Mouse (Mus musculus) liver, embryonic 14.5 days (tissue): ENCODE data around the gene Vmn1r1.

Experiments used
- CTCF ChIP-seq: IDR thresholded peaks from 2 replicates; pipeline ENCODE4 v1.5.1; 2016; ENCODE audit warnings: antibody characterized with exemption, low read depth, control low read depth
- EP300 ChIP-seq: IDR thresholded peaks from 2 replicates; pipeline ENCODE4 v1.6.1; 2016; ENCODE audit warnings: antibody characterized with exemption, low read depth

DNA sequence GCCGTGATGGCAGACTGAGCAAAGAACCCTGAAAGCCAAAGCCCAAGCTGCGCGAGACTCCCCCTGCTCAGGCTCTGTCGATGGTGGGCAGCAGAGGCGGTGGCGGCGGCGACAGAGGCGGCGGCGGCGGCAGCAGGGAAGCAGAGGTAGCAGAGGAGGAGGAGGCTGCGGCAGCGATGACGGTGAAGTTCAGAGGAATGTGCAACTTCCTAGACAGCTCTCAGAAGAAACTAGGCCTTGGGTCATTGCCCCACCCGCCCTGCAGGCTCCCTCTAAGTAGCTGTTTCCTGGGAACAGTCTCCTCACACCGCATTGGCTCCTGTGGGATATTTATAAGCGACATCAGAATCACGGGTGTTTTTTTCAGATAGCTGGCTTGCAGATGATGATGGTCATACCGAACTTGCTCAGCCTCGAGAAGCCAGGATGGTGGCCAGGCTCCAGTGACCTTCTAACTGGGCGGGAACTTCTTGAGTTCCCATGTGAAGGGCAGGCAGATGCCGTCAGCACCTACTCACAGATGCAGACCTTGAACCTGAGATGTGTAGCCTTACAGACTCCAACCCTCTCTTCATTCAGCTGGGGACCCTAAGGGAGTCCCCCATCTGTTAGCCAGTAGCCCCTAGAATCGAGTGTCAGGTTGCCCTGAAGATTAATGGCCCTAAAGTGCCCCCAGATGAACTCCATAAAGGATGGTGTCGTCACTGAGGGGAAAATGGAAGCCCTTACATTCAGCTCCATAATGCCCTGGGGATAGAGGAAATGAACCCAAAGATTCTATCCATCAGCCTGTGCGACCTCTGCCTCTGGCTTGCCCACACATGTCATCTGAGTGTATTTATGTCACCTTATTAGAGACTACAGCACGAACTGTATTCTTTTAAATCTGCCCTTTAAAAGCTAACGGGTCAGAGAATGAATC, 26.8 kb downstream of the Vmn1r1 start:
- no peak for TF ChIP-seq CTCF
- TF ChIP-seq EP300: no peak
